Mouse (Mus musculus) liver, postnatal 0 days (tissue): ENCODE data around the gene Zfp385c. TPM values are rescaled to one million over a fixed set of nuclear protein-coding genes. Genes with fewer than 3 reads are reported as not detected.

Experiments used
- ATAC-seq: fragments of 200-750 bp; cut with Nextera tagmentation; 2 replicates; pipeline ENCODE4 v1.8.0; 2017; ENCODE audit warnings: mild to moderate bottlenecking, moderate library complexity
- DNase-seq: peaks from one replicate; pipeline ENCODE4 v3.0.0-alpha.2; 2016
- H3K27ac ChIP-seq: fragments of 300-500 bp; sonication (generic); 2 replicates; pipeline ENCODE4 v1.5.1; 2014; ENCODE audit warnings: antibody characterized with exemption, moderate library complexity, mild to moderate bottlenecking, low read depth
- H3K27me3 ChIP-seq: fragments of 300-500 bp; sonication (generic); 2 replicates; pipeline ENCODE4 v1.6.1; 2014; ENCODE audit warnings: low read length, control low read depth, mixed read lengths; ENCODE audit not compliant: insufficient read depth
- H3K36me3 ChIP-seq: fragments of 300-500 bp; sonication (generic); replicated peaks from 2 replicates; pipeline ENCODE4 v1.6.1; 2014; ENCODE audit warnings: mild to moderate bottlenecking, control low read depth, low read length, moderate library complexity, mixed read lengths; ENCODE audit not compliant: insufficient read depth
- H3K4me1 ChIP-seq: fragments of 300-500 bp; sonication (generic); 2 replicates; pipeline ENCODE4 v1.6.1; 2014; ENCODE audit warnings: antibody characterized with exemption, mild to moderate bottlenecking, control low read depth; ENCODE audit not compliant: insufficient read depth
- H3K4me2 ChIP-seq: fragments of 300-500 bp; sonication (generic); 2 replicates; pipeline ENCODE4 v1.6.1; 2014; ENCODE audit warnings: low read depth, mild to moderate bottlenecking, low read length, moderate library complexity, mixed read lengths
- H3K4me3 ChIP-seq: fragments of 300-500 bp; sonication (generic); 2 replicates; pipeline ENCODE4 v1.5.1; 2014; ENCODE audit warnings: low read depth, low read length
- H3K9ac ChIP-seq: fragments of 300-500 bp; sonication (generic); replicated peaks from 2 replicates; pipeline ENCODE4 v1.6.1; 2014; ENCODE audit warnings: mild to moderate bottlenecking, moderate library complexity
- H3K9me3 ChIP-seq: fragments of 300-500 bp; sonication (generic); 2 replicates; pipeline ENCODE4 v1.6.1; 2016; ENCODE audit warnings: mild to moderate bottlenecking, control low read depth, low read length, mixed read lengths
- CTCF ChIP-seq: sonication (generic); IDR thresholded peaks from 2 replicates; pipeline ENCODE4 v1.5.1; 2016; ENCODE audit warnings: antibody characterized with exemption, low read depth
- EP300 ChIP-seq: IDR thresholded peaks from 2 replicates; pipeline ENCODE4 v1.6.1; 2016; ENCODE audit warnings: antibody characterized with exemption, low read depth, mild to moderate bottlenecking
- WGBS: fragments of 180-500 bp; shearing (Covaris S2); extraction: QIAGEN DNeasy Blood & Tissue Kit; methylation state at CpG from one replicate; pipeline ENCODE4 v1.1.7; 2014; ENCODE audit not compliant: insufficient replicate concordance; 5-methylcytosine and 5-hydroxymethylcytosine counted together
- polyA plus RNA-seq: library from polyadenylated mRNA; unstranded; fragments of >200 nt; fragmentation: Nextera tagmentation; extraction: Ambion mirVana; gene quantifications from 2 replicates; pipeline ENCODE4 v1.2.1, GENCODE M21; 2015

Gene Zfp385c
- polyA plus RNA-seq, 1 experiment from 2014 or later: not detected

- no peak overlapping the region for H3K9ac ChIP-seq
- peaks cover 10% of the 10 kb centered on the region for H3K4me1 ChIP-seq
- TF ChIP-seq EP300: no peak
- TF ChIP-seq CTCF: no peak
- no peak for ATAC-seq
- peaks cover 5% of the 10 kb centered on the region; the same call in 1 of the 2 replicates for H3K36me3 ChIP-seq
- no peaks in the 10 kb centered on the region for H3K9me3 ChIP-seq
- WGBS: 79% methylated on average over 6 of the region's 6 CpGs
- no peak for DNase-seq
- H3K27me3 ChIP-seq: no peaks in the 10 kb centered on the region
- no peak overlapping the region for H3K27ac ChIP-seq
- H3K4me2 ChIP-seq: no peak overlapping the region
- H3K4me3 ChIP-seq: no peak overlapping the region
Observed at GRCm38 (mm10) chr11:100607121-100607520, 85.1 kb downstream of the Zfp385c start.

- H3K4me1 ChIP-seq: peaks cover 6% of the 10 kb centered on the region; the same call in 1 of the 2 replicates
- no peak for TF ChIP-seq EP300
- no peak for TF ChIP-seq CTCF
- no peak overlapping the region for H3K27ac ChIP-seq
- H3K9me3 ChIP-seq: no peaks in the 10 kb centered on the region
- 91% methylated on average over 10 of the region's 10 CpGs for WGBS
- no peak overlapping the region for H3K9ac ChIP-seq
- no peaks in the 10 kb centered on the region for H3K27me3 ChIP-seq
- DNase-seq (no peak), ATAC-seq (no peak)
- H3K4me3 ChIP-seq: no peak overlapping the region
- H3K4me2 ChIP-seq: no peak overlapping the region
- H3K36me3 ChIP-seq: peaks cover 15% of the 10 kb centered on the region
Observed at GRCm38 (mm10) chr11:100605451-100605850, 86.8 kb downstream of the Zfp385c start.

- Histone ChIP-seq H3K9ac (no peak overlapping the region), H3K4me2 (no peak overlapping the region), H3K36me3 (peaks cover 24% of the 10 kb centered on the region), H3K4me1 (peaks cover 3% of the 10 kb centered on the region; the same call in 1 of the 2 replicates), H3K9me3 (no peaks in the 10 kb centered on the region), H3K27ac (no peak overlapping the region), H3K27me3 (no peaks in the 10 kb centered on the region), H3K4me3 (no peak overlapping the region)
- DNase-seq (no peak), ATAC-seq (no peak)
- WGBS: 81% methylated on average over 4 of the region's 4 CpGs
- TF ChIP-seq EP300: no peak
- TF ChIP-seq CTCF: no peak
Observed at GRCm38 (mm10) chr11:100604321-100605005, 87.8 kb downstream of the Zfp385c start.

- 86% methylated on average over 8 of the region's 8 CpGs for WGBS
- H3K4me3 ChIP-seq: no peak overlapping the region
- ATAC-seq (no peak), DNase-seq (no peak)
- no peaks in the 10 kb centered on the region; the same call in 1 of the 2 replicates for H3K4me1 ChIP-seq
- H3K36me3 ChIP-seq: peaks cover 30% of the 10 kb centered on the region
- H3K27me3 ChIP-seq: no peaks in the 10 kb centered on the region
- no peak overlapping the region for H3K27ac ChIP-seq
- no peak overlapping the region for H3K9ac ChIP-seq
- H3K4me2 ChIP-seq: no peak overlapping the region
- H3K9me3 ChIP-seq: no peaks in the 10 kb centered on the region
- TF ChIP-seq EP300: no peak
- no peak for TF ChIP-seq CTCF
Observed at GRCm38 (mm10) chr11:100603813-100604212, 88.4 kb downstream of the Zfp385c start.

GRCm38 (mm10) chr11:100603155-100603554 lies 89.1 kb downstream of the Zfp385c start:
- peak; percentile 47; the same call in 1 of the 2 replicates for ATAC-seq
- Histone ChIP-seq H3K4me1 (no peaks in the 10 kb centered on the region; the same call in 1 of the 2 replicates), H3K36me3 (peaks cover 37% of the 10 kb centered on the region), H3K4me2 (no peak overlapping the region), H3K27me3 (no peaks in the 10 kb centered on the region), H3K9me3 (no peaks in the 10 kb centered on the region), H3K27ac (no peak overlapping the region), H3K9ac (no peak overlapping the region), H3K4me3 (no peak overlapping the region)
- 78% methylated on average over 9 of the region's 9 CpGs for WGBS
- no peak for DNase-seq
- TF ChIP-seq EP300: no peak
- no peak for TF ChIP-seq CTCF

- no peak overlapping the region for H3K4me3 ChIP-seq
- H3K27ac ChIP-seq: no peak overlapping the region
- no peak overlapping the region for H3K4me2 ChIP-seq
- no peak overlapping the region for H3K9ac ChIP-seq
- DNase-seq (no peak), ATAC-seq (no peak)
- H3K9me3 ChIP-seq: no peaks in the 10 kb centered on the region
- no peaks in the 10 kb centered on the region for H3K27me3 ChIP-seq
- WGBS: 82% methylated on average over 3 of the region's 3 CpGs
- peaks cover 53% of the 10 kb centered on the region for H3K36me3 ChIP-seq
- H3K4me1 ChIP-seq: no peaks in the 10 kb centered on the region
- TF ChIP-seq CTCF (no peak), EP300 (no peak)
Observed at GRCm38 (mm10) chr11:100601372-100601771, 90.9 kb downstream of the Zfp385c start.
